Mouse (Mus musculus): ENCODE results near the gene Cd3g.

GRCm38 (mm10) chr9:44994962-44995361 lies 14.7 kb upstream of the Cd3g start:
- TF ChIP-seq CTCF (IDR thresholded peaks at IDR 0.05) (no peak), EP300 (IDR thresholded peaks at IDR 0.05) (no peak)

Data from lung, postnatal 0 days (tissue).